Mouse (Mus musculus): ENCODE results near the gene Clec12b. TPM values are rescaled to one million over a fixed set of nuclear protein-coding genes. Genes with fewer than 3 reads are reported as not detected.

The Clec12b gene
- polyA plus RNA-seq, 2 experiments: 0.14 TPM; not detected in 1

DNA sequence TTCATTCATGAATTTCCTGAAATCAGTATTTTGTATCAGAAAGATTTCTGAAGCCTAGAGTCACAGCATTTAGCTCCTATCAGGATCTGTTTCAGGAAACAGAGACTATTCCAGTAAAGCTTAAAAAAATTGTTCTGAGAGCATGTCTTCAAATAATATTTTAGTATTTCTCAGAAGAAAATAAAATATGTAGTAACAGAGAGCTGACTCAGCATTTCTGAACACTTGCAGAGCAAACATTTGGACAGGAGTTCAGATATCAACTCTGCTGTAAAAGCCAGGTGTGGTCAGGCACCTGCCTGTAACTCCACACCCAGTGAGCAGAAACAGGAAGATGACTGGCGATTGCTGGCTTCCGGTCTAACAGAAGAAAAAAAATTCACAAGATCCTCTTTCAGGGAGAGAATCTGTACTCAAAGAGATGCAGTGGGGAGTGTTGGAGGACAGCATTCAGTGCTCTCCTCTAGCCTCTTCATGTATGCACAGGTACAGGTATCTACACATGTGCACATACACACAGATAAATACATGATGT lies 10.7 kb downstream of the Clec12b start:
- TF ChIP-seq POLR2A (IDR thresholded peaks at IDR 0.05; ENCODE audit: borderline replicate concordance, extremely low read depth, insufficient read depth, insufficient read length): no peak

GRCm38 (mm10) chr6:129369374-129370132 lies 16.1 kb downstream of the Clec12b start:
- Histone ChIP-seq H3K9me3 (ENCODE audit: control insufficient read depth, low read length) (no peaks in the 10 kb centered on the region), H3K4me2 (replicated peaks; ENCODE audit: low read depth, low read length, severe bottlenecking) (no peak overlapping the region), H3K9ac (ENCODE audit: low read depth, low read length, severe bottlenecking) (no peak overlapping the region), H3K4me1 (ENCODE audit: control insufficient read depth, insufficient read depth, low read length) (no peaks in the 10 kb centered on the region), H3K27ac (replicated peaks; ENCODE audit: low read depth, low read length) (no peak overlapping the region), H3K27me3 (ENCODE audit: control insufficient read depth, insufficient read depth, low read length) (no peaks in the 10 kb centered on the region), H3K4me3 (replicated peaks; ENCODE audit: low read length) (no peak overlapping the region), H3K36me3 (ENCODE audit: control insufficient read depth, insufficient read depth, low read length) (no peaks in the 10 kb centered on the region)
- ATAC-seq (ENCODE audit: low FRiP score, low read depth) (no peak), DNase-seq (ENCODE audit: low spot score) (no peak)
- 66% methylated on average over 7 of the region's 7 CpGs for WGBS
- no peak for TF ChIP-seq POLR2A (IDR thresholded peaks at IDR 0.05; ENCODE audit: borderline replicate concordance, extremely low read depth, insufficient read depth, insufficient read length)

More for the DNA sequence above, 10.7 kb downstream of the Clec12b start:
- DNase-seq (ENCODE audit: low spot score) (no peak), ATAC-seq (ENCODE audit: low FRiP score, low read depth) (no peak)
- Histone ChIP-seq H3K36me3 (ENCODE audit: control insufficient read depth, insufficient read depth, low read length) (no peaks in the 10 kb centered on the region), H3K4me1 (ENCODE audit: control insufficient read depth, insufficient read depth, low read length) (no peaks in the 10 kb centered on the region), H3K9ac (ENCODE audit: low read depth, low read length, severe bottlenecking) (no peak overlapping the region), H3K4me2 (replicated peaks; ENCODE audit: low read depth, low read length, severe bottlenecking) (no peak overlapping the region), H3K9me3 (ENCODE audit: control insufficient read depth, low read length) (no peaks in the 10 kb centered on the region), H3K27ac (replicated peaks; ENCODE audit: low read depth, low read length) (no peak overlapping the region), H3K27me3 (ENCODE audit: control insufficient read depth, insufficient read depth, low read length) (no peaks in the 10 kb centered on the region), H3K4me3 (replicated peaks; ENCODE audit: low read length) (no peak overlapping the region)
- 75% methylated on average over 2 of the region's 2 CpGs for WGBS

DNA sequence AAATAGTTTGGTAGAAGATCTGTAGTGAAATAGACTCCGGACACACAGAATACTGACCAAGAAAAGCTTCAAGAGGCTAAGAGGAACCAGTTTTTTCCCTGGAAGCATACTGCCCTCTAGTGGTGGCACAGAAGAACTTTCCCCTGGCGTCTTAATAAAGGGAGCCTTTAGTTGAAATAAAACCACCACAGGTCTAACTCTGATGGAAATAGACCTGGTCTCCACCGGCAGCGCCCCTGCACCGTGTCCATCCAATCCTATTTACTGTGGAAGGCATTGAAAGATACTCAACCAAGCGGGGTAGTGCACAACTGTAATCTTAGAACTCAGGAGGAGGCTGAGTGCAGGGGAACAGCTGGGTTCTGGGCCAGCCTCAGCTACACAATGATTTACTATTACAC lies 19.7 kb downstream of the Clec12b start:
- ATAC-seq (ENCODE audit: low FRiP score, low read depth): peak; percentile 65; the same call in 1 of the 2 replicates
- DNase-seq (ENCODE audit: low spot score): peak; percentile 84

GRCm38 (mm10) chr6:129363942-129364341 lies 21.7 kb downstream of the Clec12b start:
- H3K36me3 ChIP-seq (ENCODE audit: control insufficient read depth, insufficient read depth, low read length): no peaks in the 10 kb centered on the region
- H3K27ac ChIP-seq (replicated peaks; ENCODE audit: low read depth, low read length): no peak overlapping the region
- ATAC-seq (ENCODE audit: low FRiP score, low read depth): no peak
- no peak overlapping the region for H3K4me3 ChIP-seq (replicated peaks; ENCODE audit: low read length)
- no peaks in the 10 kb centered on the region for H3K9me3 ChIP-seq (ENCODE audit: control insufficient read depth, low read length)
- H3K4me1 ChIP-seq (ENCODE audit: control insufficient read depth, insufficient read depth, low read length): no peaks in the 10 kb centered on the region
- H3K9ac ChIP-seq (ENCODE audit: low read depth, low read length, severe bottlenecking): no peak overlapping the region
- no peak for DNase-seq (ENCODE audit: low spot score)
- H3K27me3 ChIP-seq (ENCODE audit: control insufficient read depth, insufficient read depth, low read length): no peaks in the 10 kb centered on the region
- no peak for TF ChIP-seq POLR2A (IDR thresholded peaks at IDR 0.05; ENCODE audit: borderline replicate concordance, extremely low read depth, insufficient read depth, insufficient read length)
- WGBS: 18% methylated on average over 1 of the region's 1 CpGs
- H3K4me2 ChIP-seq (replicated peaks; ENCODE audit: low read depth, low read length, severe bottlenecking): no peak overlapping the region

More for the DNA sequence above, 19.7 kb downstream of the Clec12b start:
- Histone ChIP-seq H3K36me3 (ENCODE audit: control insufficient read depth, insufficient read depth, low read length) (no peaks in the 10 kb centered on the region), H3K9me3 (ENCODE audit: control insufficient read depth, low read length) (no peaks in the 10 kb centered on the region), H3K4me2 (replicated peaks; ENCODE audit: low read depth, low read length, severe bottlenecking) (no peak overlapping the region), H3K27me3 (ENCODE audit: control insufficient read depth, insufficient read depth, low read length) (no peaks in the 10 kb centered on the region), H3K9ac (ENCODE audit: low read depth, low read length, severe bottlenecking) (no peak overlapping the region), H3K27ac (replicated peaks; ENCODE audit: low read depth, low read length) (no peak overlapping the region), H3K4me1 (ENCODE audit: control insufficient read depth, insufficient read depth, low read length) (no peaks in the 10 kb centered on the region), H3K4me3 (replicated peaks; ENCODE audit: low read length) (no peak overlapping the region)
- WGBS: 13% methylated on average over 6 of the region's 6 CpGs
- no peak for TF ChIP-seq POLR2A (IDR thresholded peaks at IDR 0.05; ENCODE audit: borderline replicate concordance, extremely low read depth, insufficient read depth, insufficient read length)

GRCm38 (mm10) chr6:129359515-129359914 lies 26.2 kb downstream of the Clec12b start:
- WGBS: 82% methylated on average over 2 of the region's 2 CpGs
- ATAC-seq (ENCODE audit: low FRiP score, low read depth): no peak

More at GRCm38 (mm10) chr6:129359515-129359914, 26.2 kb downstream of the Clec12b start:
- no peak for DNase-seq (ENCODE audit: low spot score)
- Histone ChIP-seq H3K9me3 (ENCODE audit: control insufficient read depth, low read length) (no peaks in the 10 kb centered on the region), H3K27ac (replicated peaks; ENCODE audit: low read depth, low read length) (no peak overlapping the region), H3K27me3 (ENCODE audit: control insufficient read depth, insufficient read depth, low read length) (no peaks in the 10 kb centered on the region), H3K4me3 (replicated peaks; ENCODE audit: low read length) (no peak overlapping the region), H3K4me1 (ENCODE audit: control insufficient read depth, insufficient read depth, low read length) (no peaks in the 10 kb centered on the region), H3K4me2 (replicated peaks; ENCODE audit: low read depth, low read length, severe bottlenecking) (no peak overlapping the region), H3K36me3 (ENCODE audit: control insufficient read depth, insufficient read depth, low read length) (no peaks in the 10 kb centered on the region), H3K9ac (ENCODE audit: low read depth, low read length, severe bottlenecking) (no peak overlapping the region)
- TF ChIP-seq POLR2A (IDR thresholded peaks at IDR 0.05; ENCODE audit: borderline replicate concordance, extremely low read depth, insufficient read depth, insufficient read length): no peak

All from limb, embryonic 14.5 days (tissue).